Mouse (Mus musculus) brain, embryonic 14.5 days (tissue): ENCODE data around the gene Prpf31.

ENCODE experiments used
- CTCF ChIP-seq: fragments of 200-500 bp; IDR thresholded peaks from 2 replicates; pipeline ENCODE4 v1.5.1; 2012; ENCODE audit warnings: inconsistent platforms, mild to moderate bottlenecking, moderate library complexity, borderline replicate concordance; ENCODE audit not compliant: insufficient read depth, insufficient read length; ENCODE audit errors: extremely low read depth
- POLR2A ChIP-seq: fragments of 200-500 bp; IDR thresholded peaks from 2 replicates; pipeline ENCODE4 v1.6.1; 2012; ENCODE audit warnings: mild to moderate bottlenecking, inconsistent platforms, borderline replicate concordance; ENCODE audit not compliant: poor library complexity, insufficient read depth, insufficient read length, severe bottlenecking; ENCODE audit errors: extremely low read depth

GRCm38 (mm10) chr7:3645488-3646025 is 15.8 kb downstream of the Prpf31 start:
- TF ChIP-seq CTCF (no peak), POLR2A (no peak)
